Mouse (Mus musculus): ENCODE measurements around the gene Stra8. TPM values are rescaled to one million over a fixed set of nuclear protein-coding genes. Genes with fewer than 3 reads are reported as not detected.

Gene Stra8
- polyA plus RNA-seq, 1 experiment from 2014 or later: not detected

DNA sequence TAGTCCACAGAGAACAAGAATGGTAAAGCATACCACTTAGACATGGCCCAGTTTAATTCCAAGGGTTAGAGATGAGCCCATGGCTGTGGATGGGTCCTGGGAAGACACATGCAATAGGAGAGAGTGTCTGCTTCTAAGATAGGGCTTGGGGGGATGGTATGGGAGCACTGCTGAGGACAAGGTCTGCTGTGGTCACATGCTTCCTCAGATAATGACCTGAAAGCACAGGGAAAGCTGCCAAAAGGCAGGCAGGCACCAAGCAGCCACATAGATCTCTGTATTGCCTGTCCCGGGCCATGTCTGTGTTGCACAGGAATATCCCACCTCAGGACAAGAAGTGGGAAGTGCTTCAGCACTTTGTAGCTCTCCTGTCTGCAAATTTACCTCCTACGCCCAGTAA is 20.8 kb upstream of the Stra8 start:
- Histone ChIP-seq H3K27me3 (replicated peaks; ENCODE audit: control insufficient read depth, insufficient read depth, low read length) (no peaks in the 10 kb centered on the region), H3K4me1 (ENCODE audit: control insufficient read depth, insufficient read depth, low read length) (no peaks in the 10 kb centered on the region), H3K36me3 (ENCODE audit: control insufficient read depth, insufficient read depth, low read length) (peaks cover 55% of the 10 kb centered on the region), H3K4me3 (ENCODE audit: low read depth, low read length) (no peak overlapping the region), H3K9me3 (replicated peaks; ENCODE audit: control insufficient read depth, low read length) (no peaks in the 10 kb centered on the region), H3K9ac (ENCODE audit: low read length) (no peak overlapping the region), H3K4me2 (ENCODE audit: low read length) (no peak overlapping the region), H3K27ac (ENCODE audit: low read depth, low read length) (no peak overlapping the region)
- ATAC-seq (no peak), DNase-seq (ENCODE audit: low spot score) (no peak)
- 87% methylated on average over 2 of the region's 2 CpGs for WGBS

DNA sequence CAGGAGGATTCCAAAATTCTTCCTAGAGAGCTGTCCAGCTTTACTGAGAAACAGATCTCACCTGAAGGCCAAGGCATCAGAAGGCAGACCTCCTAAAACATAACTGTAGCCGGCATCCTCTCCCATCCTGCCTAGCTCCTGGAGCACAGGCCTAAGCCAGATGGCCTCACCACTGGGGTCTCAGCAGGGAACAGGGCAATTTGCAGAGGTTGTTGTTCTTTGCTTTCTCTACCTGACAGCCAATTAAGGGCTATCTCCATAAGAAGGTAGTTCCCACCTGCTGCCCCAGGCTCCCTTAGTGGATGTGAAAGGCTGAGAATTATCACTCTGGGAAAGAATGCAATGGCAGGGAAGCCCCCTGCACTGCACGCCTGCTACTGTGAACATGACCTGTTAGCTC is 19.0 kb upstream of the Stra8 start:
- Histone ChIP-seq H3K9ac (ENCODE audit: low read length) (no peak overlapping the region), H3K4me3 (ENCODE audit: low read depth, low read length) (no peak overlapping the region), H3K27me3 (replicated peaks; ENCODE audit: control insufficient read depth, insufficient read depth, low read length) (no peaks in the 10 kb centered on the region), H3K4me2 (ENCODE audit: low read length) (no peak overlapping the region), H3K4me1 (ENCODE audit: control insufficient read depth, insufficient read depth, low read length) (no peaks in the 10 kb centered on the region), H3K9me3 (replicated peaks; ENCODE audit: control insufficient read depth, low read length) (no peaks in the 10 kb centered on the region), H3K27ac (ENCODE audit: low read depth, low read length) (no peak overlapping the region), H3K36me3 (ENCODE audit: control insufficient read depth, insufficient read depth, low read length) (peaks cover 46% of the 10 kb centered on the region)
- no peak for DNase-seq (ENCODE audit: low spot score)
- WGBS: 68% methylated on average over 2 of the region's 2 CpGs
- ATAC-seq: no peak

DNA sequence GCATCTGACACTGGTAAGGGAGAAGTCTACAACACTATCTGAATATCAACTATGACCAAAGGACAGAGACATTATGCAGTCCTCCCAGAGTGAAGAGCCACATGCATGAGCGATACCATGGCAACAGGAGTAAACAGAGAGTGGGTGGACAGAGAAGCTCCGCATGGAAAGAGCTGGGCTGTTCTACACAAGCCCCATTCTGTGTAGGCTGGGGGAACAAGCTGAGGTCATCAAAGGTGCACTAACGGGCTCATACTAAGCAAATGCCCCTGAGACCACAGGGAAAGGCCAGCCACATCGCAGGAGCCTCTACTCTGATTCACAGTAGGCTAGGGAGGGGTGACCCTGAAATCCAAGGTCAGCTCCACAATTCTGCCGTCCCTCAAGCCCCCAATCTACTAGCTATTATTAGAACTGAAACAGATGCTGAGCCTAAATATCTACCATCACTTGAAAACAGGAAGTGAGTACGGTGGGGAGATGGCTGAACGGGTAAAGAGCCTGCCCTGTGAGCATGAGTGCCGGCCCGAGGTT is 18.0 kb upstream of the Stra8 start:
- no peak overlapping the region for H3K9ac ChIP-seq (ENCODE audit: low read length)
- no peak overlapping the region for H3K4me2 ChIP-seq (ENCODE audit: low read length)
- H3K9me3 ChIP-seq (replicated peaks; ENCODE audit: control insufficient read depth, low read length): no peaks in the 10 kb centered on the region
- H3K4me3 ChIP-seq (ENCODE audit: low read depth, low read length): no peak overlapping the region
- H3K27ac ChIP-seq (ENCODE audit: low read depth, low read length): no peak overlapping the region
- no peaks in the 10 kb centered on the region for H3K4me1 ChIP-seq (ENCODE audit: control insufficient read depth, insufficient read depth, low read length)
- peaks cover 51% of the 10 kb centered on the region for H3K36me3 ChIP-seq (ENCODE audit: control insufficient read depth, insufficient read depth, low read length)
- DNase-seq (ENCODE audit: low spot score): no peak
- H3K27me3 ChIP-seq (replicated peaks; ENCODE audit: control insufficient read depth, insufficient read depth, low read length): no peaks in the 10 kb centered on the region
- no peak for ATAC-seq
- 79% methylated on average over 9 of the region's 9 CpGs for WGBS

DNA sequence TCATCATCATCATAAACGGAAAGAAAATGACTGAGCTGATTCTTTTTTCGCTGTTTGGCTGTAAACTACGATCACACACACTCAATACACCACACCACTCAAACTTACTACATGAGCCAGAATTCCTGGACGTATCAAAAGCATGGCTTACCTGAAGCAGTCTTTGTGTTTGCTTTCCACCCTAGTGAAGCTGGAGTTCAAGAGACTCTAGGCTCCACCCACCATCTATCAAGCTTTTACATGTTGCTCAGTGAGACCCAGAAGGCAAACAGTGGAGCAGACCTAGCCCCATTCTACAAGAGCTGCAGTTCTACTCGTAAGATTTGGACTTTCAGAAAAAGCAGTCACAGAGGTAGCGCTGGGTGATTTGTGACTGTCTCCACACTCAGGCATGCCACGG is 17.4 kb upstream of the Stra8 start:
- no peaks in the 10 kb centered on the region for H3K9me3 ChIP-seq (replicated peaks; ENCODE audit: control insufficient read depth, low read length)
- no peaks in the 10 kb centered on the region for H3K4me1 ChIP-seq (ENCODE audit: control insufficient read depth, insufficient read depth, low read length)
- no peak for DNase-seq (ENCODE audit: low spot score)
- H3K27ac ChIP-seq (ENCODE audit: low read depth, low read length): no peak overlapping the region
- no peak overlapping the region for H3K4me3 ChIP-seq (ENCODE audit: low read depth, low read length)
- no peak for ATAC-seq
- H3K36me3 ChIP-seq (ENCODE audit: control insufficient read depth, insufficient read depth, low read length): peaks cover 57% of the 10 kb centered on the region
- H3K27me3 ChIP-seq (replicated peaks; ENCODE audit: control insufficient read depth, insufficient read depth, low read length): no peaks in the 10 kb centered on the region
- no peak overlapping the region for H3K4me2 ChIP-seq (ENCODE audit: low read length)
- no peak overlapping the region for H3K9ac ChIP-seq (ENCODE audit: low read length)
- WGBS: 92% methylated on average over 7 of the region's 7 CpGs

DNA sequence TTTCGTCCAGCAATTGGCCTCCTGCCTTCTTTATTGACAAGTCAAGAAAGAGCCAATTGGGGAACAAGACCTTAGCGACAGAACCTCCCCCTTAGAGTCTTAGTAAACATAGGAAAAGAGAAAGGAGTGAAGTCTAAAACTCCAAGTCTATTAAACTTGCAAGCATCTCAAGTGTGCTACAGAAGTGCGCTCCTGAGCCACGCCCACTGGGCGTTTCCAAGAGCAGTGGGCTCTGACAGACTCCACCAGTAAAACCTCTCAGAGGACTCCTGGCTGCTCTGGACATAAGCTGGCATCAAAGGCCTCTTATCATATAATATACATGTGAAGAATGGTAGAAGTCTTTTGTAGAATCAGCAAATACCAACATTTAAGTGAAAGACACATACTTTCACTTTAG is 16.5 kb upstream of the Stra8 start:
- DNase-seq (ENCODE audit: low spot score) (no peak), ATAC-seq (no peak)
- H3K9me3 ChIP-seq (replicated peaks; ENCODE audit: control insufficient read depth, low read length): no peaks in the 10 kb centered on the region
- H3K36me3 ChIP-seq (ENCODE audit: control insufficient read depth, insufficient read depth, low read length): peaks cover 63% of the 10 kb centered on the region
- H3K27me3 ChIP-seq (replicated peaks; ENCODE audit: control insufficient read depth, insufficient read depth, low read length): no peaks in the 10 kb centered on the region
- H3K9ac ChIP-seq (ENCODE audit: low read length): no peak overlapping the region
- 86% methylated on average over 5 of the region's 5 CpGs for WGBS
- no peak overlapping the region for H3K4me3 ChIP-seq (ENCODE audit: low read depth, low read length)
- H3K4me2 ChIP-seq (ENCODE audit: low read length): no peak overlapping the region
- H3K4me1 ChIP-seq (ENCODE audit: control insufficient read depth, insufficient read depth, low read length): no peaks in the 10 kb centered on the region
- no peak overlapping the region for H3K27ac ChIP-seq (ENCODE audit: low read depth, low read length)

DNA sequence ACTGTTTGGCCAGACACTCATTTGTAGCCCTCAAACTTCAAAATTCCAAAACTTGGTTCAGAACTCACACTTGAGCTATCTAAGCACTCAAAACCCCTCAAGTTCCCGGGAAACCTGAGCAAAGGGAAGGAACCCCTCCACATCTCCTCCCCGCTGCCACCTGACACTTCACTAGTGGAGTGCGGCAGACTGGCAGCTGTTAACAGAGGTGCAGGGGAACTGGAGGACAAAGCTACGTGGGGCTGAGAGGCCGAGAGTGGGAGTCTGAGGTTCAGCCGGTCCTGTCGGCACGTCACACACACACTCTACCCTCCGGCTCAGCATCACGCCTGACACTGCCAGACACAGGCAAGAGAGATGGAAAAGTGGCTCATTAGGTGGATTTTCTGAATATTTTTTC is 16.1 kb upstream of the Stra8 start:
- 81% methylated on average over 10 of the region's 10 CpGs for WGBS
- ATAC-seq (no peak), DNase-seq (ENCODE audit: low spot score) (no peak)
- Histone ChIP-seq H3K9ac (ENCODE audit: low read length) (no peak overlapping the region), H3K4me1 (ENCODE audit: control insufficient read depth, insufficient read depth, low read length) (no peaks in the 10 kb centered on the region), H3K27ac (ENCODE audit: low read depth, low read length) (no peak overlapping the region), H3K36me3 (ENCODE audit: control insufficient read depth, insufficient read depth, low read length) (peaks cover 63% of the 10 kb centered on the region), H3K4me2 (ENCODE audit: low read length) (no peak overlapping the region), H3K4me3 (ENCODE audit: low read depth, low read length) (no peak overlapping the region), H3K27me3 (replicated peaks; ENCODE audit: control insufficient read depth, insufficient read depth, low read length) (no peaks in the 10 kb centered on the region), H3K9me3 (replicated peaks; ENCODE audit: control insufficient read depth, low read length) (no peaks in the 10 kb centered on the region)

DNA sequence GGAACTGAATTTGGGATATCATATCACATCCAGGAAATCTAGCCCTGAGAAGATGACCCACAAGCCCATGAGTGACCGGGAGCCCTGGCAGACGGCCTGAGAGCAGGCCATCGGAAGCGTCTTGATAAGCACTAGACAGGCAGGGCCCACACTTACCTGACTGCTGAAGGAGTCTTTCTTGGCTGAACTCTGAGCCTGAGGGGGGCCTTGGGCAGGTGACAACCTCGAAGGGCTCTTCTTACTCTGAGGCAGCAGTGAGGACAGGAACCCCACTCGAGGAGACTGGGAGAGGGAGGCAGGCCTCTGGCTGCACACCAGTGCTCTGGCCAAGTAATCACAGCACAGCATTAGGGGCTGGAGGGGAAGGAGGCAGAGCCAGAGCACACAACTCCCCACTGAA is 15.6 kb upstream of the Stra8 start:
- ATAC-seq (no peak), DNase-seq (ENCODE audit: low spot score) (no peak)
- no peak overlapping the region for H3K4me3 ChIP-seq (ENCODE audit: low read depth, low read length)
- 91% methylated on average over 6 of the region's 6 CpGs for WGBS
- H3K4me1 ChIP-seq (ENCODE audit: control insufficient read depth, insufficient read depth, low read length): peaks cover 2% of the 10 kb centered on the region; the same call in 1 of the 2 replicates
- H3K9me3 ChIP-seq (replicated peaks; ENCODE audit: control insufficient read depth, low read length): no peaks in the 10 kb centered on the region
- no peak overlapping the region for H3K27ac ChIP-seq (ENCODE audit: low read depth, low read length)
- H3K9ac ChIP-seq (ENCODE audit: low read length): no peak overlapping the region
- no peaks in the 10 kb centered on the region for H3K27me3 ChIP-seq (replicated peaks; ENCODE audit: control insufficient read depth, insufficient read depth, low read length)
- peaks cover 58% of the 10 kb centered on the region for H3K36me3 ChIP-seq (ENCODE audit: control insufficient read depth, insufficient read depth, low read length)
- H3K4me2 ChIP-seq (ENCODE audit: low read length): no peak overlapping the region

DNA sequence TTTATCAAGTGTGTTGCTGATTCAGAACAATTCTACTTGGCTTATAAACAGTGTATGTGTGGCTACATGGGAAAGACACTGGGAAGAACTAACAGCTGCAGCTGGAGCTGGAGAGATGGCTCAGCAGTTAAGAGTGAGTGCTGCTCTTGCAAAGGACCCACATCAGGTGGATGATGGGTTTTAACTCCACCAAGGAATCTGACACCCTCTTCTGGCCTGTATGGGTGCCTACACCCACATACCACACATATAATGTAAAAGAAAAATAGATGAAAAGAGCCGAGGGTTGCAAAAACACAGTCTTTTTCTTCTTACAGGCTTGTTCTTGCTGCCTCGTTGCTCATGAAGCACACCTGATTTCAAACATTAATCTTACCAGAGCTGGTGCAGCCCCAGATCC is 13.8 kb upstream of the Stra8 start:
- no peak overlapping the region for H3K4me3 ChIP-seq (ENCODE audit: low read depth, low read length)
- DNase-seq (ENCODE audit: low spot score): no peak
- ATAC-seq: no peak
- H3K4me2 ChIP-seq (ENCODE audit: low read length): no peak overlapping the region
- peaks cover 9% of the 10 kb centered on the region for H3K4me1 ChIP-seq (ENCODE audit: control insufficient read depth, insufficient read depth, low read length)
- H3K36me3 ChIP-seq (ENCODE audit: control insufficient read depth, insufficient read depth, low read length): peaks cover 44% of the 10 kb centered on the region
- H3K27me3 ChIP-seq (replicated peaks; ENCODE audit: control insufficient read depth, insufficient read depth, low read length): no peaks in the 10 kb centered on the region
- 83% methylated on average over 2 of the region's 2 CpGs for WGBS
- H3K27ac ChIP-seq (ENCODE audit: low read depth, low read length): no peak overlapping the region
- H3K9ac ChIP-seq (ENCODE audit: low read length): no peak overlapping the region
- no peaks in the 10 kb centered on the region for H3K9me3 ChIP-seq (replicated peaks; ENCODE audit: control insufficient read depth, low read length)

DNA sequence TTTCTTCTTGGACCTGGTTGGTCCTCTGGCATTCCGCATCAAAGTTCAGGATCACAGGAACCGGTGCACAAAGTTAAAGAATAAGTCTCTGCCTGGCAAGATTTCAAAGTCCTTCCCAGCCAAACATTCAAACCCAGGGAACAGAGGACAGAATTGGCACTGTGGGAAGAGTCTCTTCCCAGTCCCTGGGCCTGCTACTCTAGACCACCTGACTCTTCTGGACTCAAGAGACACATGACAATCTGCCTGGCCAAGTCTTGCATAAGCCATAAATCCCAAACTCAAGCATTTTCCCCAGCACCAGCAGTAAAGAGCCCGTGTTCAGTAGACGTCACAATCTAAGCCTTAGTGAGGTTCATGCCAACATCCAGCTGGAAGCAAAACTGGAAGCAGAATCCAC is 13.3 kb upstream of the Stra8 start:
- no peak for ATAC-seq

More for the DNA sequence above, 13.3 kb upstream of the Stra8 start:
- H3K36me3 ChIP-seq (ENCODE audit: control insufficient read depth, insufficient read depth, low read length): peaks cover 44% of the 10 kb centered on the region
- no peak overlapping the region for H3K27ac ChIP-seq (ENCODE audit: low read depth, low read length)
- no peak overlapping the region for H3K4me3 ChIP-seq (ENCODE audit: low read depth, low read length)
- DNase-seq (ENCODE audit: low spot score): no peak
- no peak overlapping the region for H3K9ac ChIP-seq (ENCODE audit: low read length)
- H3K9me3 ChIP-seq (replicated peaks; ENCODE audit: control insufficient read depth, low read length): no peaks in the 10 kb centered on the region
- H3K27me3 ChIP-seq (replicated peaks; ENCODE audit: control insufficient read depth, insufficient read depth, low read length): no peaks in the 10 kb centered on the region
- peaks cover 9% of the 10 kb centered on the region for H3K4me1 ChIP-seq (ENCODE audit: control insufficient read depth, insufficient read depth, low read length)
- no peak overlapping the region for H3K4me2 ChIP-seq (ENCODE audit: low read length)
- WGBS: 91% methylated on average over 4 of the region's 4 CpGs

All from forebrain, embryonic 14.5 days (tissue).